Mouse (Mus musculus): ENCODE measurements around the gene Arl8b. TPM values are rescaled to one million over a fixed set of nuclear protein-coding genes. Genes with fewer than 3 reads are reported as not detected.

The Arl8b gene
- polyA plus RNA-seq, 1 experiment from 2014 or later, result 84.3 TPM

- DNase-seq (ENCODE audit: low spot score, missing footprints) (no peak), ATAC-seq (ENCODE audit: low FRiP score) (no peak)
- H3K4me3 ChIP-seq (ENCODE audit: low read depth, low read length), result no peak overlapping the region
- WGBS, result 88% methylated on average over 4 of the region's 4 CpGs
- no peak overlapping the region for H3K9ac ChIP-seq (ENCODE audit: low read length)
- H3K36me3 ChIP-seq (ENCODE audit: control insufficient read depth, insufficient read depth, low read length), result 0 out of 2 replicates have a peak, but pooled peaks cover 3% of the 10 kb centered on the region
- no peaks in the 10 kb centered on the region for H3K27me3 ChIP-seq (ENCODE audit: control insufficient read depth, insufficient read depth, low read length)
- H3K4me2 ChIP-seq, result no peak overlapping the region
- H3K9me3 ChIP-seq (ENCODE audit: control insufficient read depth, low read length), result no peaks in the 10 kb centered on the region
- no peaks in the 10 kb centered on the region for H3K4me1 ChIP-seq (ENCODE audit: control insufficient read depth, insufficient read depth, low read length)
- no peak overlapping the region for H3K27ac ChIP-seq (ENCODE audit: low read depth, low read length)
These were observed 55.1 kb downstream of the Arl8b start for GRCm38 (mm10) chr6:108837958-108838357.

DNA sequence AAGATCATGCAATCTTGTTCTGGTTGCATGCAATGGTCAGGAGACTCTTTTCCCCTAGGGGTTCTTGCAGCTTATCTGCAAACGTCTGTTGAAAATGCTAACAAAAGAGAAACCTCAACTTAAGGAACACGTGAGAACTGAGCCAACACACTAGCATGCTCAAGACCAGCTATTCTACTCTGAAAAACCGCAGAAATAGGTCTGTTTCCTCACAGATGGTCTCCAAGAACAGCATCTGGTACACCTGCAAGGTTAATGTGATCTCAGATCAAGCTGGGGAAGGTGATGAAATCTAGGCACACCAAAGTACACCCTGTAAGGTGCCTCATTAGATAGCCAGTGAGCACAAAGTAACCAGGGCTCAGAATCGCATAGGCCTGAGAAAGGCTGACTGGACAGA lies 56.5 kb downstream of the Arl8b start:
- peaks cover 5% of the 10 kb centered on the region for H3K36me3 ChIP-seq (ENCODE audit: control insufficient read depth, insufficient read depth, low read length)
- 88% methylated on average over 4 of the region's 4 CpGs for WGBS
- H3K9ac ChIP-seq (ENCODE audit: low read length), result no peak overlapping the region
- no peak for ATAC-seq (ENCODE audit: low FRiP score)
- no peak for DNase-seq (ENCODE audit: low spot score, missing footprints)
- no peak overlapping the region for H3K27ac ChIP-seq (ENCODE audit: low read depth, low read length)
- H3K4me1 ChIP-seq (ENCODE audit: control insufficient read depth, insufficient read depth, low read length), result no peaks in the 10 kb centered on the region
- no peak overlapping the region for H3K4me3 ChIP-seq (ENCODE audit: low read depth, low read length)
- no peaks in the 10 kb centered on the region for H3K27me3 ChIP-seq (ENCODE audit: control insufficient read depth, insufficient read depth, low read length)
- H3K9me3 ChIP-seq (ENCODE audit: control insufficient read depth, low read length), result no peaks in the 10 kb centered on the region
- H3K4me2 ChIP-seq, result no peak overlapping the region

DNA sequence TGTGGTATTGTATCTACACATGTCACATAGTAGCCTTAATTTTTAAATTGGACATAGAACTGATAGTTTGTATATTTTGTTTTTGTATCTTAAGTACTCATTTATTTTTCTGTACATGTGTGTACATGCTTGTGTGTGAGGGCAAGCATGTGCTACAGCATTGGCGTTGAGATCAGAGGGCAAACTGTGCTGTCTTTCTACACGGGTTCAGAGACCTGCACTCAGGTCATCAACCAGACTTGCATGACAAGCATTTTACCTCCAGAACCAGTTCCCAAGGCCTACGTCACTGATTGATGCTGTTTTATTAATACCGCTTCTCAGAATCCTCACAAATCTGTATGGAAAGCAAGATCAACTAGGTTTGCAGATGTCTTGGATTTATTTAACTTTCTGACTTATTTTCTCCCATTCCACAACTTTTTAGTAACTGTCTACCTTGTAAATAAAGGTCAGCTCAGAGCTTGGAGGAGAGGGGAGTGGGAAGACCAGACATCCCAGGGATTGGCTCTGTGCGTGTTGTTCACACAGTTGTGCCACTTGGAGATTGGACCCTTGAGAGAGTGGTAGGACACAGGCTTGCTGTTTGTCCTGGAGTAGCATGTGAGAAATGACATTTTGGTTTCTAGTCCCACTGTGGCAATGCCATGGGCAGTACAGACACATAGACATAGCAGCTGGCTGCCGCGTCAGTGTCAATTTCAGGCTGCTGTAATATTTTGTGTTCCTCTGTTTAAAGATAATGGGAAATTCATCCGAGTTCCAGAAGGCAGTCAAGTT lies 58.2 kb downstream of the Arl8b start:
- H3K36me3 ChIP-seq (ENCODE audit: control insufficient read depth, insufficient read depth, low read length), result peaks cover 5% of the 10 kb centered on the region
- no peaks in the 10 kb centered on the region for H3K27me3 ChIP-seq (ENCODE audit: control insufficient read depth, insufficient read depth, low read length)
- H3K9me3 ChIP-seq (ENCODE audit: control insufficient read depth, low read length), result no peaks in the 10 kb centered on the region
- no peak overlapping the region for H3K4me2 ChIP-seq
- DNase-seq (ENCODE audit: low spot score, missing footprints) (no peak), ATAC-seq (ENCODE audit: low FRiP score) (no peak)
- no peak overlapping the region for H3K4me3 ChIP-seq (ENCODE audit: low read depth, low read length)
- WGBS, result 92% methylated on average over 8 of the region's 8 CpGs
- no peak overlapping the region for H3K27ac ChIP-seq (ENCODE audit: low read depth, low read length)
- H3K4me1 ChIP-seq (ENCODE audit: control insufficient read depth, insufficient read depth, low read length), result no peaks in the 10 kb centered on the region
- H3K9ac ChIP-seq (ENCODE audit: low read length), result no peak overlapping the region

DNA sequence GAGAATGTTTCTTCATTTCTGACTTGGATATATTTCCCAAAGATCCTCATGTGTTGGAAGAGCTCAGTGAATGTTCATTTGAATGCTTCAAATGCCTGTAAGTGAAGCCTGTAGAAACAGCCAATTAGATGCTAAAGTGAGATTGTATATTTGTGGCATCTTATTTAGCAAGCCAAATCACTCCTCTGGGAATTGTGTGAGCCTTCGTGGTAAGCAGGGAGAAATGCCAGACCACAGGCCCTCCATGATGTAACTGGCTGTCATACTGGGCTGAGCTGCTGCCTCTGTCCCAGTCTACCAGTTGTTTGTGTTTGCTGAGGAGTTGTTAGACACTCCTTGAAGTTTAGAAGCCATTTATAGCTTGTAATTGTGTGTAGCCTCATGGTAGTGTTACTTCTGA lies 60.8 kb downstream of the Arl8b start:
- no peak overlapping the region for H3K27ac ChIP-seq (ENCODE audit: low read depth, low read length)
- H3K4me2 ChIP-seq, result no peak overlapping the region
- no peaks in the 10 kb centered on the region for H3K27me3 ChIP-seq (ENCODE audit: control insufficient read depth, insufficient read depth, low read length)
- DNase-seq (ENCODE audit: low spot score, missing footprints) (no peak), ATAC-seq (ENCODE audit: low FRiP score) (no peak)
- H3K4me3 ChIP-seq (ENCODE audit: low read depth, low read length), result no peak overlapping the region
- WGBS, result 84% methylated on average over 1 of the region's 1 CpGs
- H3K4me1 ChIP-seq (ENCODE audit: control insufficient read depth, insufficient read depth, low read length), result no peaks in the 10 kb centered on the region
- H3K9me3 ChIP-seq (ENCODE audit: control insufficient read depth, low read length), result no peaks in the 10 kb centered on the region
- H3K9ac ChIP-seq (ENCODE audit: low read length), result no peak overlapping the region
- peaks cover 2% of the 10 kb centered on the region for H3K36me3 ChIP-seq (ENCODE audit: control insufficient read depth, insufficient read depth, low read length)

DNA sequence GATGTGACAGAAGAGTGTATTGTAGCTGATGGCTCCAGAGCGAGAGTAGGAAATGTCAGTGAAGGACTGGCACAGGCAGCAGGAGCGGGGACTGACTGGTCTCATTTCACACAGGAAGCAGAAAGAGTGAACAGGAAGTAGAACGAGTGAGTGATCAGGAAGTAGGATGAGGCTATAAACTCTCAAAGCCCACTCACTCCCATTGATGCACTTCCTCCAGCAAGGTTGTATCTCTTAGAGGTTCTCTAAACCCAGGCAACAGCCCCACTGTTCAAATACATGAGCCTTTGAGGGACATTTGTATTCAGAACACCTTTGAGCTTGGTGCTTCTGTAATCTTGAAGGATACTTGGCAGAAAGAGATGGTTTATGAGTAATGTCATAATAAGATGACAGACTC lies 61.2 kb downstream of the Arl8b start:
- WGBS, result 91% methylated on average over 3 of the region's 3 CpGs
- ATAC-seq (ENCODE audit: low FRiP score) (no peak), DNase-seq (ENCODE audit: low spot score, missing footprints) (no peak)
- no peak overlapping the region for H3K4me2 ChIP-seq
- H3K4me3 ChIP-seq (ENCODE audit: low read depth, low read length), result no peak overlapping the region
- H3K27ac ChIP-seq (ENCODE audit: low read depth, low read length), result no peak overlapping the region
- no peaks in the 10 kb centered on the region for H3K4me1 ChIP-seq (ENCODE audit: control insufficient read depth, insufficient read depth, low read length)
- H3K9me3 ChIP-seq (ENCODE audit: control insufficient read depth, low read length), result no peaks in the 10 kb centered on the region
- no peak overlapping the region for H3K9ac ChIP-seq (ENCODE audit: low read length)
- H3K36me3 ChIP-seq (ENCODE audit: control insufficient read depth, insufficient read depth, low read length), result peaks cover 2% of the 10 kb centered on the region
- H3K27me3 ChIP-seq (ENCODE audit: control insufficient read depth, insufficient read depth, low read length), result no peaks in the 10 kb centered on the region

DNA sequence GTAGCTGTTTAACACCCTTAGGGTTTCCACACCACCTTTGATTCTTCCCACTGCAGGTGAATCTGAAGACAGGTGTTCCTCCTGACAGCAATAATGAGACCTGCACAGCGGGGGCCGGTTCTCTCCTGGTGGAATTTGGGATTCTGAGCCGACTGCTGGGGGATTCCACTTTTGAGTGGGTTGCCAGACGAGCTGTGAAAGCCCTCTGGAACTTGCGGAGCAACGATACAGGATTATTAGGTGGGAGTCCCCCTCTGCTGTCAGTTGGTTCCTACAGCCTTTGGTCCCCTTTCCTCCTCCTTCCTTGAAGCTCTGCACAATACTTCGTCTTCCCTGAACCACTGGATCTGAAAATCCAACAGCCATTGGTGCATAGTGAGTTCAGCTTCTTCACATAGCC lies 61.9 kb downstream of the Arl8b start:
- Histone ChIP-seq H3K27me3 (ENCODE audit: control insufficient read depth, insufficient read depth, low read length) (no peaks in the 10 kb centered on the region), H3K27ac (ENCODE audit: low read depth, low read length) (no peak overlapping the region), H3K36me3 (ENCODE audit: control insufficient read depth, insufficient read depth, low read length) (peaks cover 4% of the 10 kb centered on the region), H3K4me2 (no peak overlapping the region), H3K4me3 (ENCODE audit: low read depth, low read length) (no peak overlapping the region), H3K9ac (ENCODE audit: low read length) (no peak overlapping the region), H3K4me1 (ENCODE audit: control insufficient read depth, insufficient read depth, low read length) (no peaks in the 10 kb centered on the region), H3K9me3 (ENCODE audit: control insufficient read depth, low read length) (no peaks in the 10 kb centered on the region)
- no peak for DNase-seq (ENCODE audit: low spot score, missing footprints)
- no peak for ATAC-seq (ENCODE audit: low FRiP score)
- 95% methylated on average over 7 of the region's 7 CpGs for WGBS

- 95% methylated on average over 8 of the region's 8 CpGs for WGBS
- Histone ChIP-seq H3K27ac (ENCODE audit: low read depth, low read length) (no peak overlapping the region), H3K4me3 (ENCODE audit: low read depth, low read length) (no peak overlapping the region), H3K27me3 (ENCODE audit: control insufficient read depth, insufficient read depth, low read length) (no peaks in the 10 kb centered on the region), H3K9ac (ENCODE audit: low read length) (no peak overlapping the region), H3K4me2 (no peak overlapping the region), H3K4me1 (ENCODE audit: control insufficient read depth, insufficient read depth, low read length) (no peaks in the 10 kb centered on the region), H3K36me3 (ENCODE audit: control insufficient read depth, insufficient read depth, low read length) (peaks cover 23% of the 10 kb centered on the region), H3K9me3 (ENCODE audit: control insufficient read depth, low read length) (no peaks in the 10 kb centered on the region)
- ATAC-seq (ENCODE audit: low FRiP score) (no peak), DNase-seq (ENCODE audit: low spot score, missing footprints) (no peak)
These were observed 69.3 kb downstream of the Arl8b start for GRCm38 (mm10) chr6:108852088-108852670.

GRCm38 (mm10) chr6:108852986-108853385 lies 70.1 kb downstream of the Arl8b start:
- no peak overlapping the region for H3K27ac ChIP-seq (ENCODE audit: low read depth, low read length)
- peaks cover 23% of the 10 kb centered on the region for H3K36me3 ChIP-seq (ENCODE audit: control insufficient read depth, insufficient read depth, low read length)
- no peak overlapping the region for H3K4me3 ChIP-seq (ENCODE audit: low read depth, low read length)
- H3K27me3 ChIP-seq (ENCODE audit: control insufficient read depth, insufficient read depth, low read length), result no peaks in the 10 kb centered on the region
- H3K9me3 ChIP-seq (ENCODE audit: control insufficient read depth, low read length), result no peaks in the 10 kb centered on the region
- no peak overlapping the region for H3K4me2 ChIP-seq
- no peak for ATAC-seq (ENCODE audit: low FRiP score)
- no peak overlapping the region for H3K9ac ChIP-seq (ENCODE audit: low read length)
- no peaks in the 10 kb centered on the region for H3K4me1 ChIP-seq (ENCODE audit: control insufficient read depth, insufficient read depth, low read length)
- WGBS, result 96% methylated on average over 5 of the region's 5 CpGs
- DNase-seq (ENCODE audit: low spot score, missing footprints), result no peak

GRCm38 (mm10) chr6:108858583-108858982 lies 75.7 kb downstream of the Arl8b start:
- no peaks in the 10 kb centered on the region for H3K27me3 ChIP-seq (ENCODE audit: control insufficient read depth, insufficient read depth, low read length)
- ATAC-seq (ENCODE audit: low FRiP score) (no peak), DNase-seq (ENCODE audit: low spot score, missing footprints) (no peak)
- H3K9ac ChIP-seq (ENCODE audit: low read length), result no peak overlapping the region
- peaks cover 11% of the 10 kb centered on the region for H3K36me3 ChIP-seq (ENCODE audit: control insufficient read depth, insufficient read depth, low read length)
- no peak overlapping the region for H3K4me2 ChIP-seq
- no peak overlapping the region for H3K27ac ChIP-seq (ENCODE audit: low read depth, low read length)
- WGBS, result 92% methylated on average over 9 of the region's 9 CpGs
- H3K4me3 ChIP-seq (ENCODE audit: low read depth, low read length), result no peak overlapping the region
- H3K9me3 ChIP-seq (ENCODE audit: control insufficient read depth, low read length), result no peaks in the 10 kb centered on the region; the same call in 1 of the 2 replicates
- no peaks in the 10 kb centered on the region for H3K4me1 ChIP-seq (ENCODE audit: control insufficient read depth, insufficient read depth, low read length)

All from midbrain, embryonic 11.5 days (tissue).